Mouse (Mus musculus): Measurements from ENCODE around the gene Cmss1. TPM values are rescaled to one million over a fixed set of nuclear protein-coding genes. Genes with fewer than 3 reads are reported as not detected.

Cmss1 gene
- polyA plus RNA-seq, 1 experiment = 2.6 TPM

- no peak overlapping the region for H3K27ac ChIP-seq (ENCODE audit: insufficient read depth, low read depth, low read length)
- no peak overlapping the region for H3K4me3 ChIP-seq (ENCODE audit: low read depth, low read length)
- H3K36me3 ChIP-seq (ENCODE audit: control insufficient read depth, insufficient read depth, low read length) = no peaks in the 10 kb centered on the region
- H3K4me1 ChIP-seq (ENCODE audit: control insufficient read depth, insufficient read depth, insufficient read length, low read length) = peaks cover 5% of the 10 kb centered on the region; the same call in 1 of the 2 replicates
- TF ChIP-seq POLR2A (IDR thresholded peaks at IDR 0.05; ENCODE audit: low read depth, low read length) = no peak
- no peak for TF ChIP-seq CTCF (IDR thresholded peaks at IDR 0.05; ENCODE audit: extremely low read depth, insufficient read length, insufficient replicate concordance, low read depth, low read length)
- 82% methylated on average over 4 of the region's 4 CpGs for WGBS
- H3K27me3 ChIP-seq (ENCODE audit: control insufficient read depth, insufficient read depth, low read length) = no peaks in the 10 kb centered on the region
Measured at GRCm38 (mm10) chr16:57504728-57505127, 101.9 kb downstream of the Cmss1 start.

GRCm38 (mm10) chr16:57502761-57503160 lies 103.9 kb downstream of the Cmss1 start:
- TF ChIP-seq CTCF (IDR thresholded peaks at IDR 0.05; ENCODE audit: extremely low read depth, insufficient read length, insufficient replicate concordance, low read depth, low read length) = no peak
- no peak for TF ChIP-seq POLR2A (IDR thresholded peaks at IDR 0.05; ENCODE audit: low read depth, low read length)
- peaks cover 5% of the 10 kb centered on the region; the same call in 1 of the 2 replicates for H3K4me1 ChIP-seq (ENCODE audit: control insufficient read depth, insufficient read depth, insufficient read length, low read length)
- H3K27ac ChIP-seq (ENCODE audit: insufficient read depth, low read depth, low read length) = peak overlapping the region; percentile 1; the same call in 1 of the 2 replicates
- no peak overlapping the region for H3K4me3 ChIP-seq (ENCODE audit: low read depth, low read length)
- 66% methylated on average over 5 of the region's 5 CpGs for WGBS
- H3K36me3 ChIP-seq (ENCODE audit: control insufficient read depth, insufficient read depth, low read length) = no peaks in the 10 kb centered on the region
- H3K27me3 ChIP-seq (ENCODE audit: control insufficient read depth, insufficient read depth, low read length) = no peaks in the 10 kb centered on the region

GRCm38 (mm10) chr16:57502230-57502629 lies 104.4 kb downstream of the Cmss1 start:
- WGBS = 55% methylated on average over 2 of the region's 2 CpGs
- Histone ChIP-seq H3K27ac (ENCODE audit: insufficient read depth, low read depth, low read length) (peak overlapping the region; percentile 1; the same call in 1 of the 2 replicates), H3K4me3 (ENCODE audit: low read depth, low read length) (no peak overlapping the region), H3K27me3 (ENCODE audit: control insufficient read depth, insufficient read depth, low read length) (no peaks in the 10 kb centered on the region), H3K36me3 (ENCODE audit: control insufficient read depth, insufficient read depth, low read length) (no peaks in the 10 kb centered on the region), H3K4me1 (ENCODE audit: control insufficient read depth, insufficient read depth, insufficient read length, low read length) (peaks cover 5% of the 10 kb centered on the region; the same call in 1 of the 2 replicates)
- no peak for TF ChIP-seq CTCF (IDR thresholded peaks at IDR 0.05; ENCODE audit: extremely low read depth, insufficient read length, insufficient replicate concordance, low read depth, low read length)
- TF ChIP-seq POLR2A (IDR thresholded peaks at IDR 0.05; ENCODE audit: low read depth, low read length) = no peak

GRCm38 (mm10) chr16:57500851-57501250 lies 105.8 kb downstream of the Cmss1 start:
- H3K4me1 ChIP-seq (ENCODE audit: control insufficient read depth, insufficient read depth, insufficient read length, low read length) = peaks cover 10% of the 10 kb centered on the region; the same call in 1 of the 2 replicates
- no peaks in the 10 kb centered on the region for H3K27me3 ChIP-seq (ENCODE audit: control insufficient read depth, insufficient read depth, low read length)
- H3K4me3 ChIP-seq (ENCODE audit: low read depth, low read length) = no peak overlapping the region
- H3K27ac ChIP-seq (ENCODE audit: insufficient read depth, low read depth, low read length) = no peak overlapping the region
- TF ChIP-seq CTCF (IDR thresholded peaks at IDR 0.05; ENCODE audit: extremely low read depth, insufficient read length, insufficient replicate concordance, low read depth, low read length) (no peak), POLR2A (IDR thresholded peaks at IDR 0.05; ENCODE audit: low read depth, low read length) (no peak)
- 29% methylated on average over 3 of the region's 3 CpGs for WGBS
- no peaks in the 10 kb centered on the region for H3K36me3 ChIP-seq (ENCODE audit: control insufficient read depth, insufficient read depth, low read length)

GRCm38 (mm10) chr16:57496437-57497173 lies 110.1 kb downstream of the Cmss1 start:
- Histone ChIP-seq H3K27ac (ENCODE audit: insufficient read depth, low read depth, low read length) (no peak overlapping the region), H3K27me3 (ENCODE audit: control insufficient read depth, insufficient read depth, low read length) (no peaks in the 10 kb centered on the region), H3K4me3 (ENCODE audit: low read depth, low read length) (no peak overlapping the region), H3K36me3 (ENCODE audit: control insufficient read depth, insufficient read depth, low read length) (no peaks in the 10 kb centered on the region), H3K4me1 (ENCODE audit: control insufficient read depth, insufficient read depth, insufficient read length, low read length) (peaks cover 8% of the 10 kb centered on the region; the same call in 1 of the 2 replicates)
- 78% methylated on average over 10 of the region's 10 CpGs for WGBS
- TF ChIP-seq CTCF (IDR thresholded peaks at IDR 0.05; ENCODE audit: extremely low read depth, insufficient read length, insufficient replicate concordance, low read depth, low read length) (no peak), POLR2A (IDR thresholded peaks at IDR 0.05; ENCODE audit: low read depth, low read length) (no peak)

GRCm38 (mm10) chr16:57495476-57496203 lies 111.0 kb downstream of the Cmss1 start:
- WGBS = 22% methylated on average over 10 of the region's 10 CpGs
- no peak for TF ChIP-seq CTCF (IDR thresholded peaks at IDR 0.05; ENCODE audit: extremely low read depth, insufficient read length, insufficient replicate concordance, low read depth, low read length)
- TF ChIP-seq POLR2A (IDR thresholded peaks at IDR 0.05; ENCODE audit: low read depth, low read length) = no peak
- H3K4me1 ChIP-seq (ENCODE audit: control insufficient read depth, insufficient read depth, insufficient read length, low read length) = peaks cover 7% of the 10 kb centered on the region; the same call in 1 of the 2 replicates
- H3K27me3 ChIP-seq (ENCODE audit: control insufficient read depth, insufficient read depth, low read length) = no peaks in the 10 kb centered on the region
- no peaks in the 10 kb centered on the region for H3K36me3 ChIP-seq (ENCODE audit: control insufficient read depth, insufficient read depth, low read length)
- peak overlapping the region; percentile 59 for H3K27ac ChIP-seq (ENCODE audit: insufficient read depth, low read depth, low read length)
- H3K4me3 ChIP-seq (ENCODE audit: low read depth, low read length) = no peak overlapping the region

- Histone ChIP-seq H3K27me3 (ENCODE audit: control insufficient read depth, insufficient read depth, low read length) (no peaks in the 10 kb centered on the region), H3K27ac (ENCODE audit: insufficient read depth, low read depth, low read length) (no peak overlapping the region), H3K4me1 (ENCODE audit: control insufficient read depth, insufficient read depth, insufficient read length, low read length) (peaks cover 4% of the 10 kb centered on the region; the same call in 1 of the 2 replicates), H3K36me3 (ENCODE audit: control insufficient read depth, insufficient read depth, low read length) (no peaks in the 10 kb centered on the region), H3K4me3 (ENCODE audit: low read depth, low read length) (no peak overlapping the region)
- TF ChIP-seq POLR2A (IDR thresholded peaks at IDR 0.05; ENCODE audit: low read depth, low read length) = no peak
- no peak for TF ChIP-seq CTCF (IDR thresholded peaks at IDR 0.05; ENCODE audit: extremely low read depth, insufficient read length, insufficient replicate concordance, low read depth, low read length)
- WGBS = 92% methylated on average over 4 of the region's 4 CpGs
Measured at GRCm38 (mm10) chr16:57491853-57492252, 114.8 kb downstream of the Cmss1 start.

All from small intestine, adult 2 months (tissue).